In the genomic region with DNA sequence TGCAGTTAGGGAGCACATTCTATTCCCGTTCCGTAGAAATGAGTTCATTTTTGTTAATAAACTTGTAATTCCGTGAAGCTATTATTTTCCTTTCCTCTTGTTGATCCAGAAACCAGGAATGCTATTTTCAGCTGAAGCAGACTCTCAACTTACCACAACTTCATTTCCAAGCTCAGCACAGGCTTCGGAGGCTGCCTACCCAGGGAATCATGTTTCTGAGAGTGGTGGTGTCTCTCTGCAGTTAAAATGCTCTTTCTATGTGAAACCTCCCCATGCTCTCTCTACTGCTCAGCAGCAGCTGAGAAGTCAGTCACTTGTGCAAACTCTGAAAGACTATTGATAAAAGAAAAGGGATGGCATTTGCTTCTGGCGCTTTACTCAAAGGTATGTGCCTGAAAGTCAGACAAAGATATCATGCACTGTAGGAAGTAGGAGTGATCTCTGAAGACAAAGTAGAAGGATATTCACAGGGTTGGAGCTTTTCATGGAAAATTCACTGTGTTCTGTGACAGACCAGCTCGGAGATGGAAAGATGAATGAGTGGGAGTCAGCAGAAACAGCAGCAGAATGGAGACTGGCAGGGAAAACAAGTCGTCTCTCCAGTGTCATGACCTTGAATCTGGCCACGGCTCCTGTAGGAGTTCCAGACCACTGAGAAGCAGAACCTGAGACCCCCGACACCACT, we compare ENCODE assay signal across 18 mouse cellular contexts.
"Had no signal": no experiment of that assay in that cellular context is flagged by ENCODE, and none has a peak within 500 bp of the region (broad histone marks: within the 10 kb centered on the region; RNA-seq: fewer than 3 reads in every experiment).

No protein-coding gene starts in this region.

- ATAC-seq: intestine, embryonic 15.5 days; liver, postnatal 0 days; midbrain, embryonic 16.5 days had no signal

- DNase-seq: kidney, adult 18-20 months; kidney, postnatal 10 days; kidney, postnatal 4 days; liver; liver, embryonic 13.5 days; liver, postnatal 0 days; lung, postnatal 14 days; retina, postnatal 1 day; thymus, adult 18-20 months; thymus, postnatal 14 days had no signal

- H3K4me3 ChIP-seq: intestine, embryonic 15.5 days; limb, embryonic 12.5 days; liver, embryonic 13.5 days; lung, embryonic 15.5 days; megakaryocyte, embryonic 14.5 days; neural tube, embryonic 13.5 days had no signal

- H3K36me3 ChIP-seq: intestine, embryonic 15.5 days; limb, embryonic 12.5 days; liver, embryonic 13.5 days; lung, embryonic 15.5 days; neural tube, embryonic 13.5 days had no signal

- H3K9me3 ChIP-seq: intestine, embryonic 15.5 days; limb, embryonic 12.5 days; liver, embryonic 13.5 days; lung, embryonic 15.5 days; megakaryocyte, embryonic 14.5 days; neural tube, embryonic 13.5 days had no signal

- H3K27ac ChIP-seq: intestine, embryonic 15.5 days; limb, embryonic 12.5 days; liver, embryonic 13.5 days; lung, embryonic 15.5 days; macrophage; neural tube, embryonic 13.5 days had no signal

- H3K4me2 ChIP-seq: intestine, embryonic 15.5 days; limb, embryonic 12.5 days; liver, embryonic 13.5 days; lung, embryonic 15.5 days; midbrain, embryonic 11.5 days; neural tube, embryonic 13.5 days had no signal

- H3K9ac ChIP-seq: intestine, embryonic 15.5 days; limb, embryonic 12.5 days; liver, embryonic 13.5 days; liver, postnatal 0 days; lung, embryonic 15.5 days; neural tube, embryonic 13.5 days had no signal

- H3K4me1 ChIP-seq: intestine, embryonic 15.5 days; limb, embryonic 12.5 days; liver, embryonic 13.5 days; lung, embryonic 15.5 days; megakaryocyte, embryonic 14.5 days; neural tube, embryonic 13.5 days had no signal

- H3K27me3 ChIP-seq: intestine, embryonic 15.5 days; limb, embryonic 12.5 days; liver, embryonic 13.5 days; lung, embryonic 15.5 days; megakaryocyte, embryonic 14.5 days; neural tube, embryonic 13.5 days had no signal
